Mouse (Mus musculus) left cerebral cortex, postnatal 4 days (tissue): ENCODE data around the gene Abca3. TPM values are rescaled to one million over a fixed set of nuclear protein-coding genes. Genes with fewer than 3 reads are reported as not detected.
"Not testable (repeated sequence)": the region's sequence is repeated elsewhere in the genome, so short reads cannot be mapped to it uniquely, and the experiment has no call there.

Experiments
- DNase-seq: peaks from one replicate; pipeline ENCODE4 v3.0.0-alpha.2; 2022
- intact Hi-C: fragments of 180-260 bp; cut with DNase I; formaldehyde crosslinking; loops from one replicate; pipeline ENCODE4 v1.15.1; 2025
- total RNA-seq, 2 experiments: library from RNA; stranded (reverse); gene quantifications; 2 replicates each; pipeline ENCODE4 v1.2.3; 2021

The Abca3 gene
- total RNA-seq, 2 experiments from 2014 or later: 109 to 114 TPM

DNA sequence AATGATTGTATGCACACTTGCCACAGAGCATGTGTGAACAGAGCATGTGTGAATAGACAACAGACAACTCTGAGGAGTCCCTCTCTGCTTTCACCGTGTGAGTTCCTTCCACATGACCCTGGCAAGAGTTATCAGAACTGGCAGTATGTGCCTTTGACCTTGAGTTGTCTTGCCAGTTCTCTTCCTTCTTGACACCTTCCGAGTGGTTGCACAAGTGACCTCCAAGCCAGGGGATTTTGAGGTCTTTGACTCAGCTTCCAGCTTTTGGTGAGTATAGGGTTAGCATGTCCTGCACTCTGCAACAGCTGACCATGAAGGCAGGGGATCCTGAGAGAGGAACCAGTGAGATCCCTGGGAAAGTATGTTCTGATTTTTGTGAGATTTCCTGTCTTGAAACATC lies 26.7 kb downstream of the Abca3 start:
- intact Hi-C loops: no loop called here
- no peak for DNase-seq

DNA sequence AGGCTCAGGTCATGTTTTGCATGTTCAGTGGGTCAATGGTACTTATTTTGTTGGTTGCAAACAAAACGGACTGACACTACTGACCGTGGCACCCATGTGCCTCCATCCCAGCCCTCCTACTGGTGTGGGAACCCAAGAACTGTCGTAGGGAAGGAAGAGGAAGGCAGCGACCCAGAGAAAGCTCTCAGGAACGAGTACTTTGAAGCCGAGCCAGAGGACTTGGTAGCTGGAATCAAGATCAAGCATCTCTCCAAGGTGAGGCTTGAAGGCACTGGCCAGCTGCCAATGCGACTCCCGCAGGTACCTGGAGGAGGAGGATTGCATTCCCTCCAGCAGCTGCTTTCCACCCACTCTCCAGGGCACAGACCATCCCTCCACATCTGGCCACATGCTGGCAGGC lies 32.0 kb downstream of the Abca3 start:
- intact Hi-C loops: no loop called here
- no peak for DNase-seq

DNA sequence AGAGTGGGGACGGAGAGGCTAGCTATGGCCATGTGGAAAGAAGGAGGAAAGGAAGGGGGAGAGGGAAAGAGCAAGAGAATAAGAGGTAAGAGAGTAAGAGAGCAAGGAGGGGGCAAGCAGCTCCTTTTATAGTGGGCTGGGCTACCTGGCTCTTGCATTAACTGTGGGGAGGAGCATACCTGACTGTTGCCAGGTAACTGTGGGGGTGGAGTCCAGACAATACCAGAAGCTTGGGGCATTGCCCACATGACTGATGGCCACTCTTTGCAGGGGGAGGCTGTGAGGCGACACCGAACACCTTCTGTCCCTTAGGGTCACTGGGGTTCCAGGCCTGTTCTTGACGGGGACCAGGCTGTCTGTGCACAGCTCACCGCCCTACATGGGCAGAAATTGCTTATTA lies 37.0 kb downstream of the Abca3 start:
- intact Hi-C loops: no loop called here

DNA sequence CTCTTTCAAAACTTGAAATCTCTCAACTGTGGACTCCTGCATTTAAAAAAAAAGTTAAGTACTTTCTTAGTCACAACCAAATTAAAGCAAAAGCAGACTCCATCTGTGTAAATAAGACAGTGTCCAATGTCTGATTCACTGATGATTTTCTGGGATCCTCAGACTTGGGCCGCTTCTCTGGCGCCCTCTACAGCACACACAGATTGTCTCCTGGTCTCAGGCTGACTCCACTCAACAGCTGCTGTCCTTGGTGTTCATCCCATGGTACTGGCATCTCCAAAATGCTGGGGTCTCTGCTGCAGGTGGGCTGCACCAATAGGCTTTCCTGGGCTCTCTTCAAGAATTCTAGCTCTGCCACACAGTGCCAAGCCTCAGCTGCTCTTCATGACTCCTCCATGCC lies 38.1 kb downstream of the Abca3 start:
- intact Hi-C loops: loop anchor here (10.0 kb wide), 1 partner anchor 215 kb away; no protein-coding TSS in a partner anchor
- DNase-seq: peak; percentile 50

More for the DNA sequence above, 37.0 kb downstream of the Abca3 start:
- DNase-seq: no peak

DNA sequence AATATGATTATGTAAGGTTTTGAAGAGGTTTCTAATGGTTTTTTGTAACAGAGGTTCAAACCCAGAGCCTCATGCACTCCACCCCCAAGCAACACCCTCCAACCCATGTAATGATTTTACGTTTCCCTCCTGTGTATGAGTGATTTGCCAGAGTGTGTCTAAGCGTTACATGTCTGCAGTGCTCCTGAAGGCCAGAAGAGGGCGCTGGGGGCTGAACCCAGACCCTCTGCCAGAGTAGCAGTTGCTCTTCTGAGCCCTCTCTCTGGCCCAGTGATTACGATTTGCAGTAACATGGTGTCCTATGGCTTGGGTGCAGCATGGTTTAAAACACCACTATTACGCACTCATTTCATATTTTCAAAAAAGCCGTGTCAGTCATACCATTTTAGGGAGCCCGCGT lies 39.4 kb downstream of the Abca3 start:
- DNase-seq: peak; percentile 24
- intact Hi-C loops: loop anchor here (1.0 to 10.0 kb wide), 2 partner anchors 38 to 216 kb away; no protein-coding TSS in a partner anchor

DNA sequence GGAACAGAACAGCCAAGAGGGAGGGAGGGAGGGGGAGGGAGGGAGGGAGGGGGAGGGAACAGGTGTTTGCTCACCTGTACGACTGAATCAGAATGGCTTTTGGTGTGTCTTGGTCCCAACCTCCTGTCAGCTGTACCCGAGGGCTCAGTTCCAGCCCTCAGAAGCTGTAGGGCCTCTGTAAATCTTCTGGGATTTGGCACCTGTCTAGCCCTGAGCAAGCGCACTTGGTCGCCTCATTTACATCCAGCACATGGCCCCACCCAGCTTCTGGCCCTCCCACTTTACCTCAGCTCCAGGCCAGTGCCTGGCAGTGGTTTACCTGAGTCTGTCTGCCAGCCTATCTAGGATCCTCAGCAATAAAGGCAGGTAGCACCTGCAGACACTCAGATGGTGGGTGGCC lies 41.8 kb downstream of the Abca3 start:
- intact Hi-C loops: loop anchor here (10.0 kb wide), 1 partner anchor 219 kb away; no protein-coding TSS in a partner anchor
- DNase-seq: no peak

DNA sequence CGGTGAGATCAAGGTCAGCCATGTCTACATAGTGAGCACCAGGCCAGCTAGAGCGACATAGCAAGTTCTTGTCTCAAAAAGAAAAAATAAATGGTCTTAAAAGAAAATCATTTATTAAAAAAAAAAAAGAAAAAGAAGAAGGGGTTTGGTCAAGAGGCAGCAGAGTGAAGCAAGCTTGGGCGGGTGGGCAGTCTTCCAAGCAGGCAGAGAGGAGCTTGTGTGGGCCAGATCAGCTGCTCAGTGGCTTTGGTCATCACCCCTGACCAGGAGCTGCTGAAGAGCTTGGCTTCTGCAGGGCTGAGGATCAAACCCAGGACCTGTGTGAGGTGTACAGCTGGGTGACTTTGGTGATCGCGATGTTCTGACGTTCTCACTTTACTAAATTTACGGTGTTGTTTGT lies 42.7 kb downstream of the Abca3 start:
- intact Hi-C loops: loop anchor here (10.0 kb wide), 1 partner anchor 220 kb away; no protein-coding TSS in a partner anchor

DNA sequence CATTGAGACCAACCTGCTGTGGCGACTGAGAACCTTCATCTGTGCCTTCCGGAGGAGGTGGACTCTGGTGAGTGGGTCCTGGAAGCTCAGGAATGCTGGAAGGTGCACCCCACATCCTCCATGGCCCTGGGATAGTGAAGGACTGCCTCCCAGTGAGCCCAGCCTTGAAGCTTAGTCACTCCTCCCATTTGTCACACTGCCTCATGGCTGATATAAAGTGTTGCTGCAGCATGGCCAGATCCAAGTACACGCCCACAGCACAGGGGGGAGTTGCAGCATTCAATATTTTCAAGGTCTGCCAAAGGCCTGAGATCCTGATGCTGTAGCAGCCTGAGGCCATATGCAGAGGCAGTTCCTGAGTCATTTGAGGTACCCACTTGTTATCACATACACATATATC lies 50.6 kb downstream of the Abca3 start:
- no peak for DNase-seq
- intact Hi-C loops: no loop called here

More for the DNA sequence above, 42.7 kb downstream of the Abca3 start:
- no peak for DNase-seq

DNA sequence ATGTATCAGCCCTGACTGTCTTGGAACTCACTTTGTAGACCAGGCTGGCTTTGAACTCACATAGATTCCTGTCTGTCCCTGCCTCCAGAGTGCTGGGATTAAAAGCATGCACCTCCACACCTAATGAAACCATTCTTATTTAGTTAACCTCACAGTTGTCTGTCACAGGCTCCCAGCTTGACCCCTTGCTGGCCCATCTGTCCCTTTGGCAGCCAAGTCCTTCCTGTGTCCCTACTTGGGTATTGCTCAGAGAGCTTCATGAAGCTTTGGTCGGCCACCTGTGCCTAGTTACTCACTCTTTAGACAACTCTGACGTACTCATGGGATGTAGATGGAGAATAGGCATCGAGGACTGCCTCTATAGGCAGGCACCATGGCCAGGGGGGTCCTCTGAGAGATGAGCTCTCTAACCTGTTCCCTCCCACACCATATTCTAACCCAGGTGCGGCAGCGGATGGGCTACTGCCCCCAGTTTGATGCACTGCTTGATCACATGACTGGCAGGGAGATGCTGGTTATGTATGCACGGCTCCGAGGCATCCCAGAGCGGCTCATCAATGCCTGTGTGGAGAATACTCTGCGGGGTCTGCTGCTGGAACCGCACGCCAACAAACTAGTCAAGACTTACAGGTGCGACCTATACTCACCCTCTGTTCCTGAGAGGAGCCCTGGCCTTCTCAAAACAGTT lies 55.5 kb downstream of the Abca3 start:
- DNase-seq: no peak
- intact Hi-C loops: no loop called here

DNA sequence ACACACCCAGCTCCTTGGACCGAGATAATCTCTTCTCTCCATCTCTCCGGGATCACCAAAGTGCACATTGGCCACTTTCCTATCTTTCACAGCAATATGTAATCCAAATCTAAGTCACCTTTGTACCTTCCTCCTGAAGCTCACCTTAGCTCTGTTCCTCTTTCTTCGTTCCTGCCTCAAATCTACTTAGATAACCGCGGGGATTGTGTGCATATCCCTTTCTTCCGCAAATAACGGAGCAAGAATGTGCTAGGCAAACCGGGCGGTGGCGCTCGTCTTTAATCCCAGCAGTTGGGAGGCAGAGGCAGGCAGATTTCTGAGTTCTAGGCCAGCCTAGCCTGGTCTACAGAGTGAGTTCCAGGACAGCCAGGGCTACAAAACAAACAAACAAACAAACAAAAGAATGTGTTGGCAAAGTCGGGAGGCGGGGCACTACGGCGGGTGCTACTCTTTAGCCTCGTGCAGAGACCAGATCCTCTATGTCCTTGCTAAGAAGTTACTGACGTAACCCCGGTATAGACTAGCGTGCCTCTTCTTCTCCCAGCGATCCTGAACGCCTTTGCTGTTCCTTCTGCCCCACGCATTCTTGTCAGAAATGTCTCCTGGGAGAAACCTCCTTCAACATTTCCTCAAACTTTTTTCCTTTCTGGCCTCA lies 61.9 kb downstream of the Abca3 start:
- no peak for DNase-seq
- intact Hi-C loops: no loop called here

DNA sequence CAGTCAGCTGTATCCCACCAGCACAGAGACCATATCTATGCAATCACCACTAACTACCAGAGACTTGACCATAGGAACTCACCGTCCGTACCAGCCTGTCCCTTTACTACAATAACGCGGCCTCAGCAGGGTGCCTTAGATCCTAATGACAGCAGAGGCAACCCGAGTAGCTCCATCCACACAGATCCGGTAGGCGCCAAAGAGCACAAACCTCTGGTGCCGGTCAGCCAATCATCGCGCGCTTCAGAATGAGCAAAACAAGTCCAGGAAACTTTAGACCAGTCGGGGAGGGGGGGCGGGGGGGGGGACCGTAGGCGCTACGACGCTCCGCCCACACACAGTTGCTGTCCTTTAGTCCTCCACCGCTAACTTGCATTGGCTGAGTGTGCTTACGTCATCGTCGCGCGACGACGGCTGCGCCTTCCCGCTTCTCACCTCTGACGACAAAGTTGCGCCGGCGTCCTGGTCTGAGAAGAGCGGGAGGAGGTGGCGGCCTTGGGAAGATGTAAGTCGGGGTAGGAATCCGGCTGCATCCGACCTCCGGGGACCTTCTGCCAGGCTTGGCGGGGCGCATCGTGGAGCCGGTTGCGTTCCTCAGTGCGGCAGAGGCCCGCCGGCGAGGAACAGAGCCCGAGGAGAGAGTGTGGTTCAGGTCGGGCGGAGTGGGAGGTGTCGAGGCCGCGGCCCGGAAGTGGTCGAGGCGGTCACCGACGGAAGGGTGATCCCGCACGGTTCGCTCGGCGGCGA lies 62.7 kb downstream of the Abca3 start, which contains the start of gene Rnps1:
TSS of gene Rnps1 (plus strand) at position 336 of the 747 bp plus-strand sequence.
- intact Hi-C loops: no loop called here
- DNase-seq: peak; percentile 99

DNA sequence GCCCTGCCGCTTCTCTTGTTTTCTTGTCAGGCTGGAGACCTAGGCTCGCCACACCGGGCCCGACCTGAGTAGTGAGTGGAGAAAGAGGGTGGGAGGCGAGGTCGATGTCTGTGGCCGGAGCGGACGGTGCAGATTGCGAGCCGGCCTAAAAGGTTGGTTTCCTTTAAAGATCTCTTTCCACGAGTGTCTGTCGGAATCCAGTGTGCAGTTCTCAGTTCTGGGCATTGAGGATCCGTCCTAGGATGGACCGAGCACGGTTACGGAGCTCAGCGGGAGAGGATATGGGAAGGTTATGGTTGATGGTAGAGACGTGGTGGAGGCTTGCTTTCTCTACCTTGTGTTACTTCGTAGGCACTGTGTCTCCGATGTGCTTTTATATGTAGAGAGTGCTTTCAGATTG lies 63.3 kb downstream of the Abca3 start:
- no peak for DNase-seq
- intact Hi-C loops: no loop called here

DNA sequence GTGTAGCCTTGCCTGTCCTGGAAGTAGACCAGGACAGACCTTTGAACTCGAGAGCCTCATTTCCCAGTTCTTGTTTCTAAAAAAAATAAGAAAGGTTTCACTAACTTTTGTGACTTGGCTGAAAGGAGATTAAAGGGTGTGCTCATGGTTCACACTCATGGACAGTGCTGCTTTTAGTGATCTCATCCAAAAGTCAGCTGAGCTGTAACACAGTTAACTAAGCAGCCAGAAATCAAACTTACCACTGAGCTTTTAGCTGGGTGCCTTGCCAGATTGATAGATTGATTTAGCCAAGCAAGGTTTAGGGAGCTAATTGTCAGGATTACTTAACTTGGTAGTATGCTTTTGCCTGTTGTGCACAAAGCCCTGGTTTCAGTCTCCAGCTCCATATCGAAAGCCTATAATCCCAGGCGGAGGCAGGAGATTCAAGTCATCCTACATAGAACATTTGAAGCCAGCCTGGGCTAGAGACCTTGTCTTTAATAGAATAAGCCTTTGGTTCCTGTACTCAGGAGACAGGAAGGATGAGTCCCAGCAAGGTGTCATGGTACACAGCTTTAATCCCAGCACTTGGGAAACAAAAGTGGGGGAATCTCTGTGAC lies 64.4 kb downstream of the Abca3 start:
- no peak for DNase-seq
- intact Hi-C loops: no loop called here

DNA sequence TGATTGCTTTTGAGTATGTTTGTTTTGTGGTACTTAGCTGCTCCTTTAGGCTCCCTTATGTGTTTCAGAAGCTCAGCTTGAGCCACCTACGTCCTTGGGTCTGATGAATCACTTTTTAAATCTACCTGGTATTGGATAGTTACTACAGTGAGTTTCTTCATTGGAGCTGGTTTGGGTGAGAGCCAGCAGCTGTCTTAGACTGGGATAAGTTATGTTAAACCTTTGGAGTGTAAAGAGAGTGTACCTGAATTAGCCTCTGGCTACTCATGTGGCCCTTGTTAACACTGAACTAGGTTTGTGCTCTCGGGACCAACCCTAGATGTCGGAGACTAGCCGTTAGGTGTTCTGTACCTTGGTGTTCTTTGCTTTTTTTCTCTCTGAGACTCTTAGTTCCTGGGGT lies 71.4 kb downstream of the Abca3 start:
- intact Hi-C loops: no loop called here
- no peak for DNase-seq

DNA sequence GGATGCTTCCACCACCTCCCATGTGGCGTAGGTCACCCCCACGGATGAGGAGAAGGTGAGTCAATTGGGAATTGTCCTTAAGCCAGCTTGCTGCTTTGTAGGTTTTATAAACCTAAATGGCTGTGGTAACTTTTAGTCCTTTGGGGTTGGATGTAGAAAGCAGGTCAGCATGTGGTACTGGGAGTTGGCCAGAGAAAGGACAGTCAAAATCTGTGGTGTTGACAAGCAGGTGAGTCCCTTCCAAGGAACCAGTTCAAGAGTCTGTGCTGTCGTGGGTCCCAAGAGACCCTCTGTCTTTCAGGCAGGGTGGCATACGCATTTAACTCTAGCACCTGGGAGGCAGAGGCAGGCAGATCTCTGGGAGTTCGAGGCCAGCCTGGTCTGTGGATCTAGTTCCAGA lies 72.7 kb downstream of the Abca3 start:
- intact Hi-C loops: no loop called here
- DNase-seq: no peak

DNA sequence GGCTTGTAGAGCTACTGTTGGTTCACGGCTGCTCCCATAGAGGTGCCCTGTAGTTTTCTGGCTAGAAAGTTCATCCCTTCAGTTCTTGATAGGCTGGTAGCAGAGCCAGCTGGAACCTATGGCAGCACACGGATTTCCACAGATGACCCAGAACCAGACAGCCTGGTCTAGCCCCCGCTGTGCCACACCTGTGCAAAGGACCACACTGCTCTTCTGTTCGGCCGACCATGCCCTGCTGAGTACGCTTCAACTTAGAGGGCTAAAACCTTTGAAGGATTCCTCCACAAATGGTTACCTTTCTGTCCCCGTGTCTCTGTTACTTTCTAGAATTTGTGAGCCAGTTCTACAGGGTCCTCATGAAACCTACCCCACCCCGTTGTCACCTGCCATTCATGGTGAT lies 73.6 kb downstream of the Abca3 start:
- DNase-seq, intact Hi-C loops: not testable (repeated sequence)

DNA sequence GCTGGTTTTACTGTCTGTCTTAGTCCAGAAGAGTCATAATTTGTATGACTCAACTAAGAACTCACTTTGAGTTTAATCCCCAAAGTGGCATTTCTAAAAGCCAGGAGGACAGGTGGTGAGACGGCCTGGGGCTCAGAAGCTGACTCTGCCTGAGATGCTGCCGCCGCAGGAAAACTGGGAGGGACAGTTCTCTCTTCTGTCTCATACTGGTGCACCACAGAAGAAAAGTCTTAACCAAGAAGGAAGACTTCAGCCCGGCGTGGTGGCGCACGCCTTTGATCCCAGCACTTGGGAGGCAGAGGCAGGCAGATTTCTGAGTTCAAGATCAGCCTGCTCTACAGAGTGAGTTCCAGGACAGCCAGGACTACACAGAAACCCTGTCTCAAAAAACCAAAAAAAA lies 74.2 kb downstream of the Abca3 start:
- intact Hi-C loops: no loop called here
- DNase-seq: no peak

DNA sequence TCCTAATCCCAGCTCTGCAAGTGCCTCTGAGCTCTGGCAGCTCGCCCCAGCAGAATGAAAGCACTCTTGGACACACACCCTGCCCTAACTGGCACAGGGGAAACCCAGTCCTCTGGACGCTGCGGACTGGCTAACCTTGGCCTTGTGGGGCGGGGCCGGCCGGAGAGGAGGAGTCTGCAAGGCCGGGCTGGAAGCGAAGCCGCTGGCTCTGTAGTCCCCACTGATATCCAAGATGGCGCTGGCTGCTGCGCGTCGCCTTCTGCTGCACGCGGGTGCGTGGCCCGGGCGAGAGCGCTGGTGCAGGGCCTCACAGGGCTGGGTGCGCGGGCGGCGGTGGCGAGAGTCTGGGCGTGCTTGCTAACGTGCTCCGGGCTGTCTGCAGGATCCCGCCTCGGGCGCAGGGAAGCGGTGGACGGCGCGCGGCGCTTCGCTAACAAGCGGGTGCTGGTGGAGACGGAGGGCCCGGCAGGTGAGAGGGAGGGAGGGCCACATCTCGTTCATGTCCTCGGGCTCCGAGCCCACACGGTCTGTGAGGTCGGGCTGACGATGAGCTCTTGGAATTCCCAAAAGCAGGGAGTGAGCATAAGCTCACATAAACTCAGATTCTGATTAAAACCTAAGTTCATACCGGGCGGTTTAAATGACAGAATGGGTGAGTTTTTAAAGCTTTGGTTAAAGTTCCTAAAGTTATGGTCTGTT lies 74.9 kb downstream of the Abca3 start, which contains the start of gene Eci1:
TSS of gene Eci1 (plus strand) at position 171 of the 699 bp plus-strand sequence.
- peak; percentile 98 for DNase-seq
- intact Hi-C loops: no loop called here

DNA sequence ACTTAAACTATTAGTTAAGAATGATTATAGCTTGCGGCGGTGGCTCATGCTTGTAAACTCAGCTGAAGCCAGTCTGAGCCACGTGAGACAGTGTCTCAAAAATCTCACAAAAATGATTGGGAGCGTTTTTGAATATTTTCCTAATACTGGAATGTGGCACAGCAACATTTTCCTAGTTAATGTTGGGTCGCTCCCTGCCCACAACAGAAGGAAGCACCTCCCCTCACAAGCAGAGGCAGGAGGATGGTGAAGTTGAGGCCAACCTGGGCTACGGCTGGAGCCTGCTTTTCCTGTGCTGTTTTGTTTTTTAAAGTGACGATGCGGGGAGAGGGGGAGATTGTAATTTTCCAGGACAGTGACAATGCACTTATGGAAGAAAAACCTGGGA lies 75.4 kb downstream of the Abca3 start:
- DNase-seq: no peak
- intact Hi-C loops: no loop called here

DNA sequence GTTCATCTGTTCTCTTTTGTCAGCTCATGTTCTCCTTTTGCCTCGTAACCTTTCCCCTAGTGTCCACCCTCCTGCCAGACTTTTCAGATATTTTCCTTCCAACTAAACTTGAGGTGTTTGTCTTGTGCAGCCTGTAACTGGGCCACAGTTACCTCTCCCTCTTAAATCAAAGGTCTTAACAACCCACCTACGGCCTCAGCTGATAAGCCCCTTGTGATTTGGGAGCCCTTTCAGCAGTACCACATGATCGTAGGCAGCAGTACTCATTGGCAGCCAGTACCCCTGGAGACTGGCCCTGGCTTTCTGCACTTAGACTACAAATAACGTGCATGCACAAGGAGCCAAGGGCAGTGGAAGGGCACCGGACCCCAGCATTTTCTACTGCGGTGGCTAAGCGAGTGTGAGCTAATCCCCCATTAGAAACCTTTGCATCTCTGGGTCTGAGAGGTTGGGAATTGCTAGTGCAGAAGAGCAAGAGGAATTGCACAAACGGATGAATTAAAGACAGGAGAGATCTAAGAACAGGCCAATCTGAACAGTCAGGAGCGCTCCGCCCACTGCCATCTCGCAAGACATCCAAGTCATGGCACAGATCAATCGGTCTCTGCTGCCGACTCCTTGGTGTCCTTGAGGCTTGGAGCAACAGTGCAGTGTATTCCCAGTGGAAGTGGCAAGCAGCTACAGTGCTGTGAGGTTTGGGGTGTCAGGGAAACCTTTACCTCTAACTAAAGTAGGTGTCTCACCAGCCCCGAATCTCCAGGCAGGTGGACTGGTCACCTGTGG lies 77.6 kb downstream of the Abca3 start:
- no peak for DNase-seq

More for the DNA sequence above, 77.6 kb downstream of the Abca3 start:
- intact Hi-C loops: no loop called here
